Mouse (Mus musculus): ENCODE results near the gene Tbc1d7.

Tbc1d7 gene

GRCm38 (mm10) chr13:43134468-43134867 is 36.8 kb downstream of the Tbc1d7 start:
- DNase-seq (ENCODE audit: low spot score in 2 of 2), result no peak

DNA sequence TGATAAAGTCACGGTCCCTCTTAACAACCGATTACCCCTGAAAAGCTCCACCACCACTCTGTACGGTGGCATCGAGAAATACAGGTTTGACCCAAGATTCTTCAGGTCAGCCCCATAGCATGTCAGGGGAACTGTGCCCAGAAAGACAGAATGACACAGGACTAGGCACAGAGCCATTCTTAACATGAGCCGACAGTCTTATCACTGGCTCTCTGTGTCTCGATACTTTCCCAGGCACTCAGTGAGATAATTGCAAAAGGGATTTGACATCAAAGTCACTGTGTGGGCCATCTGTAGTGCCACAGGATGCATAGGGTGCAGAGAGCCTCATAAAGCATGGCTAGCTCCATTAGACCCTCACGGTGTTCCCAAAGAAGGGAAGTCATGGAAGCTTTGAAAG is 37.9 kb downstream of the Tbc1d7 start:
- no peak for DNase-seq (ENCODE audit: low spot score in 2 of 2)

GRCm38 (mm10) chr13:43132859-43133258 is 38.4 kb downstream of the Tbc1d7 start:
- DNase-seq (ENCODE audit: low spot score in 2 of 2), result peak in 1 of 2 experiments; percentile 27

DNA sequence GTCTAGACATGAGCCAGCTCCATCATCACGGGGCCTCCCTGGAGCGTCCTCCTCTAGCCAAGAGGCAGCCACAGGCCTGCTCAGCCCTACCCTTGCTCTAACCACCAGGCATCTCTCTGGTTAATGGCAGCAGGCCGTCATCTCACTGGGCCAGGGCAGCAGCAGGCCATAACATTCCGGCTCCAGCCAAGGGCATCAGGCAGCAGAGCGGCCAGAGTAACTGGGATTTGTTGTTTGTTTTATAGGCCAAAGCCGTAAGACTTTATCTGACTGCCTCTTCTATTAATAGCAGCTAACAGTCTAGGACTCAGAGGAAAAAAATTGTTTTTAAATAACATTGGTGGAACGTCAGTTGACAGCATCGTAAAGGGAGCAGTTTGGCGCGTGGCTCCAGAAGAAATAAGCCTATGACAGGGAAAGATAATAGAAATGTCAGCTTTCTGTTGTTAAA is 39.5 kb downstream of the Tbc1d7 start:
- DNase-seq (ENCODE audit: low spot score in 2 of 2), result peak in 1 of 2 experiments; percentile 35

- no peak for DNase-seq (ENCODE audit: low spot score in 2 of 2)
Observed at GRCm38 (mm10) chr13:43130161-43130560, 41.1 kb downstream of the Tbc1d7 start.

DNA sequence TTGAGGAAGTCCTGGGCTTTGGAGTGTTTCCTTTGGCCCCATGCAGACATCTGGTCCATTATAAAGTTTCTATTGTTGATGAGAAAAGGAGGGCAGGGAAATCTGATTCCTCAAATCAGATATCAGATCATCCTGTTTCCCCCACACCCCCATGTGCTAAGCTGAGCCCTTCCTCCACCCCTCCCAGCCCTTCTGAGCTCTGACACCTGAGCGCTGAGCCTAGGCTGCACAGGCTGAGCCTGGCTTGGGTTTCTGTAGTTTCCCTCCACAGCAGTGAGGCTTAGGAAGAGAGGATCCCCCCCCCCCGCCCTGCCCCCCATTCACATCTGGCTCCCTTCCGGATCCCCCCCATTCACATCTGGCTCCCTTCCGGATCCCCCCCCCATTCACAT is 46.6 kb downstream of the Tbc1d7 start:
- DNase-seq (ENCODE audit: low spot score in 2 of 2), result no peak

- no peak for DNase-seq (ENCODE audit: low spot score in 2 of 2)
Observed at GRCm38 (mm10) chr13:43123895-43124682, 47.2 kb downstream of the Tbc1d7 start.

DNA sequence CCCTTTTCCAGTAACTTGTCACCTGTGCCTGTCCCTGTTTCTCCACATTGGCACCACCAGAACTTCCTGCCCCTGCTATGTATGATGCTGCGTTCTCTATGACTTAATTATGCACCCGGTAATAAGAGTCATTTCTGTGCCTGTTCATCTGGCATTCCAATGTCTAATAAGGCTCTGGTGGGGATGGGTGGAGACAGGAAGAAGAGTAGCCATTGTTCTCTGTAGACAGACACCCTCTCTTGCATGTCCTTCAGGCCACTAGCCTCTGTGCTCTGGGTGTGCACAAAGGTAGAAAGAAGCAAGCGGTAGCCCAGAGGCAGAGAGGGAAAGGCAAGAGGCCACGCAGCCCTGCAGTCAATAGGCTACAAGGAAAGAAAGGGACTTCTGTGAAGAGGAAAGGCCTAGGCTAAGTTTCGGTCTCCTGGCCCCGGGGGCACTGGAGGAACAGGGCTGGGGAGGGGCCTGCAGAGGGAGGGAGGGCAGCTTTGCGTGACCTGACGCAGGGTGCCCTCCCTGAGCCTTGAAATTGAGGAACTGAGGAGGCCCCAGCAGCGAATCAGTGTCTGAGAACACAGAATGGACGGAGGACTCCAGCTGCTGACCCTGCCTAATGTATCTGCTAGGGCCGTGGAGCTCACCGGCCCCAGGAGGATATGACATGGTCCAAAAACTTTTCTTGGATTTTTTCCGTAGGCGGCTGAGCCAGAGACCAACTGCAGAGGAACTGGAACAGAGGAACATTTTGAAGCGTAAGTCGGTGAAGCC is 48.8 kb downstream of the Tbc1d7 start:
- no peak for DNase-seq (ENCODE audit: low spot score in 2 of 2)

- DNase-seq (ENCODE audit: low spot score in 2 of 2), result no peak
Observed at GRCm38 (mm10) chr13:43113141-43113540, 58.2 kb downstream of the Tbc1d7 start.

DNA sequence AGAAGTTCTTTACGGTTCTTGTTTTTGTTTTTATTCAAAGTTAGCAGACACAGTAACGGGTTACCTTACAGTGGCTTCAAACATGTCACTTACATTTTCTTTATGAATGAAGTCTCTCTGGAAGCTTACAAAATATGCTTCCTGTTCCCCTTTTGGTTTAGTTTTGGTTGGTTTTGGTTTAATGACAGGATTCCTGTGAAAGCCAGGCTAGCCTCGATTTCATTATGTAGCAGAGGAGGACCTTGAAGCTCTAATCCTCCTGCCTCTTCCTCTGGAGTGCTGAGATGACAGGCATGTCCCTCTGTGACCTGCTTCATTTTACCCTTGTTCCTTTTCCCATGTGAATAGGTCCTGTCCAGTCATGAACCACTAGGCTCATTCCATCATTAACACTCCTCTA is 58.6 kb downstream of the Tbc1d7 start:
- DNase-seq (ENCODE audit: low spot score in 2 of 2), result no peak

DNA sequence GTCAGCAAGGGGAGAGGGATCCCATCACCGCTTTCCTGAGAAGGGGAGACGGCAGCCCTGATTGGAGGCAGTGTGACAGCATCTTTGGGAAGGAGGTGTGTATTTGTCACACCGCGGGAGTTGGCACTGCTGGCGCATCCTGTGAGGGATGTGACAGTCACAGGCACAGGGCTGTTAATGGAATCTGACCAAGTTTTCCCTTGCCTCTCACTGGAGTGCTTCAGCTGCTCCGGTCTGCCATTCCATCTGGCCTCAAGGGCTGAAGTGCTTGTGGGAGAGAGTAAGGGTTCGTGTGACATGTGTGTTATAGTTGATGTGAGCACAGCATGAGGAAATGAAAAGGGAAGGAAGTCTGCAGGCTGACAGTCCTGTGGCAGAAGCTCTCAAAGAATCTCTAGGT is 59.0 kb downstream of the Tbc1d7 start:
- no peak for DNase-seq (ENCODE audit: low spot score in 2 of 2)

DNA sequence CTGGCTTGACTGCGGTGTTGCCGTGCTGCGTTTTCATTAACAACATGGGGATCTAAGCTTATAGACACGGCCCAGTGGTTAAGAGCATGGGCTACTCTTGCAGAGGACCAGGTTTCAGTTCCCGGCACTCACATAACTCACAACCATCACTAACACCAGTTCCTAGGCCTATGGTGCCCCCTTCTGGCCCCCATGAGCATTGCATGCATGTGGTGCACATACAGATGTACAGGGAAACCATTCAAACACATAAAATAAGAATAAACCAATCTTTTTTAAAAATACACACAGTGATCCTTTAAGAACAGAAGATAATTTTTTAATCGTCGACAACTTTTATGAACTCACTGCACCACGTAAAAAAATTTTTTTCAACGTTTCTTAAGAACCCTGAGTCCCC is 66.8 kb downstream of the Tbc1d7 start:
- DNase-seq (ENCODE audit: low spot score in 2 of 2), result no peak

DNA sequence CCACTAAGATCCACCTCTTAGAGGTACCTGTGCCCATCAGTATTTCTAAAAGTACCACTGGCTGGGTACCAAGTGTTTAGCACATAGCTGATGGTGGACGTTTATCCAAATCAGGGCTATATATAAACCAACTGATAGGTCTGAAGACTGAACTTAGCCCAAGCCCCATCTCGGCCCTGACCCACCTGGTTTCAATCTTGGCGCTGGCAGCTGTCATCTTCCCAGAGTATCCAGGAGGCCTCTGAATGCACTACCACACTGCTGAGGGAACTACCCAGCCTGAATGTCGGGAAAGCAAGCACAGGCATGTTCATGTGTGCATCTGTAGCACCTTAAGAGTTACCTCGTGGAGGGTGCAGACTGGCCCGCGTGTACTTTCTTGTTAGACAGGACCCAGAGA is 68.4 kb downstream of the Tbc1d7 start:
- no peak for DNase-seq (ENCODE audit: low spot score in 2 of 2)
